9 mouse cellular contexts compared by ENCODE assay signal in the genomic region with DNA sequence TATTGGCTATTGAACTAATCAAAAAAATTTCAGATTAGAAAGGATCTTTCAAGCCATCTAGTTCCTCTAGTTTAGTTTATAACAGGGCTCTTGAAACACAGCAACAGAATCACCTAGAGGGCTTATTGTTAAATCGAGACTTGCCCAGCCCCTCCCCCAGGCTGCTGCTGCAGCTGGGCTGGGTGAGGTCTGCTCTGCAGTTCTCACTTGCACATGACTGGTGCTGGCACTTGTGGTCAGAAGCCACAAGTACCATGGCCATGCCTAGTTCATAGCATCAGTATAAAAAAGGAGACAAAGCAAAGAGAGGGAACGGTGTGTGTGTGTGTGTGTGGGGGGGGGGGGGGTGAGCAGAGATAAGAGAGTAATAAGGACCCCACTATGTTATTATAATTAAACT. TPM values are rescaled to one million over a fixed set of nuclear protein-coding genes. Genes with fewer than 3 reads are reported as not detected.
DNase-seq lines count a peak whose midpoint lies in the region; ATAC-seq and TF ChIP-seq lines count a peak whose summit lies in the region.
"Had no signal": no experiment of that assay in that cellular context is flagged by ENCODE, and none has a peak within 500 bp of the region (broad histone marks: within the 10 kb centered on the region; RNA-seq: fewer than 3 reads in every experiment).

No protein-coding gene starts in this region.

- no peaks in the 10 kb centered on the region for H3K9me3 ChIP-seq in embryonic facial prominence, embryonic 11.5 days (replicated peaks; ENCODE audit: control insufficient read depth, low read length)
- H3K9me3 ChIP-seq in embryonic facial prominence, embryonic 10.5 days = no peaks in the 10 kb centered on the region

- H3K4me3 ChIP-seq in embryonic facial prominence, embryonic 11.5 days (ENCODE audit: low read depth, low read length) = no peak overlapping the region
- H3K4me3 ChIP-seq in embryonic facial prominence, embryonic 10.5 days = no peak overlapping the region
- H3K4me3 ChIP-seq in cerebellum, adult 2 months (replicated peaks; ENCODE audit: insufficient read depth, low read depth, low read length) = no peak overlapping the region

- H3K27ac ChIP-seq in embryonic facial prominence, embryonic 11.5 days (replicated peaks; ENCODE audit: low read depth, low read length) = no peak overlapping the region
- no peak overlapping the region for H3K27ac ChIP-seq in embryonic facial prominence, embryonic 10.5 days (replicated peaks)
- no peak overlapping the region for H3K27ac ChIP-seq in cerebellum, adult 2 months (ENCODE audit: insufficient read depth, low read length)

- DNase-seq in embryonic facial prominence, embryonic 11.5 days (ENCODE audit: low spot score) = peak; percentile 14
- no peak for DNase-seq in embryonic facial prominence, embryonic 10.5 days (ENCODE audit: low spot score)
- peak; percentile 47 for DNase-seq in 416B (ENCODE audit: low read depth)
- DNase-seq in forelimb bud, embryonic 11.5 days (ENCODE audit: low read depth, low spot score) = peak; percentile 43
- peak; percentile 16 for DNase-seq in naive thymus-derived CD4-positive, alpha-beta T cell, adult 2 months (ENCODE audit: low read depth)
- no peak for DNase-seq in cerebellum, adult 2 months
- DNase-seq in urinary bladder, postnatal 4 days (ENCODE audit: low spot score in 2 of 2) = no peak
- no peak for DNase-seq in c-Kit-positive CD71-positive TER-119-positive erythroid progenitor cells, embryonic 14.5 days (ENCODE audit: low spot score)
- DNase-seq: gastrocnemius, postnatal 14 days had no signal

- 46% methylated on average over 2 of the region's 2 CpGs for WGBS in embryonic facial prominence, embryonic 11.5 days
- WGBS in embryonic facial prominence, embryonic 10.5 days = 49% methylated on average over 2 of the region's 2 CpGs
- 45% methylated on average over 2 of the region's 2 CpGs for WGBS in cerebellum, adult 2 months

- H3K9ac ChIP-seq in embryonic facial prominence, embryonic 11.5 days (replicated peaks; ENCODE audit: low read length) = no peak overlapping the region

- no peaks in the 10 kb centered on the region for H3K36me3 ChIP-seq in embryonic facial prominence, embryonic 11.5 days (replicated peaks; ENCODE audit: control insufficient read depth, insufficient read depth, low read depth, low read length)
- H3K36me3 ChIP-seq in embryonic facial prominence, embryonic 10.5 days (replicated peaks) = no peaks in the 10 kb centered on the region

- no peak for TF ChIP-seq POLR2A in cerebellum, adult 2 months (IDR thresholded peaks at IDR 0.05; ENCODE audit: borderline replicate concordance, insufficient read depth, low read length)

- H3K27me3 ChIP-seq in embryonic facial prominence, embryonic 11.5 days (ENCODE audit: control insufficient read depth, insufficient read depth, low read length) = no peaks in the 10 kb centered on the region
- H3K27me3 ChIP-seq in embryonic facial prominence, embryonic 10.5 days (replicated peaks; ENCODE audit: low read depth, poor library complexity, severe bottlenecking) = no peaks in the 10 kb centered on the region
- no peaks in the 10 kb centered on the region for H3K27me3 ChIP-seq in cerebellum, adult 2 months (ENCODE audit: control insufficient read depth, insufficient read depth, low read length)

- H3K4me2 ChIP-seq in embryonic facial prominence, embryonic 11.5 days (ENCODE audit: low read depth, low read length) = no peak overlapping the region

- TF ChIP-seq CTCF in cerebellum, adult 2 months (IDR thresholded peaks at IDR 0.05; ENCODE audit: borderline replicate concordance, insufficient read depth, low read depth, low read length) = no peak

- ATAC-seq in embryonic facial prominence, embryonic 11.5 days (replicated peaks; ENCODE audit: insufficient number of reproducible peaks, low FRiP score, low TSS enrichment, low read depth) = 0 out of 2 replicates have a peak, but pooled peaks have one; percentile 52

- H3K4me1 ChIP-seq in embryonic facial prominence, embryonic 11.5 days (ENCODE audit: control insufficient read depth, insufficient read depth, low read length) = no peaks in the 10 kb centered on the region
- H3K4me1 ChIP-seq in embryonic facial prominence, embryonic 10.5 days = peaks cover 17% of the 10 kb centered on the region
- H3K4me1 ChIP-seq in cerebellum, adult 2 months (ENCODE audit: control insufficient read depth, insufficient read depth, low read length) = no peaks in the 10 kb centered on the region

RNA-seq across cellular contexts. Expression of a gene that starts 15.7 kb away (rescaled TPM):
- 5.6 and 6.9 TPM in 2 replicates for polyA plus RNA-seq in embryonic facial prominence, embryonic 11.5 days (2014; fragmentation: Nextera tagmentation; extraction: Ambion mirVana)
- polyA plus RNA-seq in embryonic facial prominence, embryonic 10.5 days (2016; fragmentation: Nextera tagmentation; extraction: Ambion mirVana) = 3.9 and 4.7 TPM in 2 replicates
- polyA plus RNA-seq in cerebellum, adult 2 months (2012; rRNA removed) = 2.5 and 2.7 TPM in 2 replicates

Comparison
In these comparisons a context has a peak if more than half of its experiments do, and no peak if none do; other contexts are left out.
1. DNase-seq: peak in embryonic facial prominence, embryonic 11.5 days (single experiment), 416B (single experiment), forelimb bud, embryonic 11.5 days (single experiment) and naive thymus-derived CD4-positive, alpha-beta T cell, adult 2 months (single experiment); none in embryonic facial prominence, embryonic 10.5 days (single experiment), cerebellum, adult 2 months (0 of 2), urinary bladder, postnatal 4 days (0 of 2) and c-Kit-positive CD71-positive TER-119-positive erythroid progenitor cells, embryonic 14.5 days (single experiment).